Mouse (Mus musculus): ENCODE measurements at regions not wholly inside any gene's neighbourhood (a gene's known extent, or its start where the extent isn't known, plus 50 kb on each side); places are given as distances from the start of the nearest gene placed in this dataset.

DNA sequence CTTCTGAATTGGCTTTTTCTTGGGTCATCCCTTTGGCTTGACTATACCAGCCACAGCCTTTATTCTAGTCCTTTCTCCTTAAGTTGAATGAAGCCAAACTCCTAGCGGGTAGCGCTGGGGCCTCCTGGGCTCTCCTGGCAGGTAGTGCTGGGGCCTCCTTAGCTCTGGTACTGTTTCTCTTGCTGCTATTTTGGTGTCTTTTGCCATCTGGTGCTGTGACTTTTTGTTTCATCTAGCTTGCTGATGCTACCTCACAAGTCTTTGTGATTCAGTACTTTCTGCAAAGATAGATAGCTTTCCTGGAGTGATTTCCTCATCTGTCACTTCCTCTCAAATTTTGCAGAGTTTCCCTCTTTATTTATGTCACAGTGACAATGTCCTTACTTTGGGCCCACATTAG is 90.1 kb downstream of the Tmem200c start:
- no peak for DNase-seq (ENCODE audit: low spot score)

GRCm38 (mm10) chr17:68918228-68918627 is 91.8 kb downstream of the Tmem200c start:
- no peak for DNase-seq (ENCODE audit: low spot score)

DNA sequence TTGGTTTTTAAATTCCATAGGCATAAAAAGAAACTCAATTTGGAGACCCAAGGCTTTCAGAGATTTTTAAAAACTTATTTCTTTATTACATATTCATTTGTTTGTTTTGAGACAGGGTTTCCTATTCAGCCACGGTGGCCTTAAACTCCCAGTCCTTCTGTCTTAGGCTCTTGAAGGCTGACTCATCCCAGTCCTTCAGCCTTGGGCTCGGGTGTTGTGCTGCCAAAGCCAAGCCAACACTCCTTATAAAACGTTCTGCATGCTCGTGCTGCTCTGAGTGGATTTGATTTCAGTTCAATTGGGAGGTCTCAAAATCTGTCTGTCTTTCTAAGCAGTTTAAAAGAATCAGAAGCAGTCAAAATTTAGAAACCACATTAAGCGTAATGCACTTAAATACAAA is 96.8 kb downstream of the Tmem200c start:
- DNase-seq (ENCODE audit: low spot score) = no peak

- DNase-seq (ENCODE audit: low spot score) = no peak
These were observed 101.0 kb downstream of the Tmem200c start for GRCm38 (mm10) chr17:68927418-68927817.

DNA sequence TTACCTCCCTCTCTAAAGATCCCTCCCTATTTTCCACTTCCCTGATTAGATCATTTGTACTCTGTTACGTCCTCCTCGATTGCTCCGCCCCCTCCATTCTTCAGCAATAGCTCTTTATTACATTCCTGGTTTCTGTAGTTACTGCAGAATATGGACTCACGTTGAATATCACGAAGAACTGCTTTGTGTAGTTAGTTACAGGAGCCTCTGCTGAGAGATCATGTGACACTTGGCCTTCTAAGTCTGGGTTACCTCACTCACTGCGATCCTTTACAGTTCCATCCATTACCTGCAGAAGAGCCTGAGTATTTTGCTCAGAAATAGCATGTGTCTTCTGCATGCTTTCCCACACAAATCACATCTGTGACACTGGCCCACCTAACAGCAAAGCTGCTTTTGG is 102.3 kb downstream of the Tmem200c start:
- no peak for DNase-seq (ENCODE audit: low spot score)

DNA sequence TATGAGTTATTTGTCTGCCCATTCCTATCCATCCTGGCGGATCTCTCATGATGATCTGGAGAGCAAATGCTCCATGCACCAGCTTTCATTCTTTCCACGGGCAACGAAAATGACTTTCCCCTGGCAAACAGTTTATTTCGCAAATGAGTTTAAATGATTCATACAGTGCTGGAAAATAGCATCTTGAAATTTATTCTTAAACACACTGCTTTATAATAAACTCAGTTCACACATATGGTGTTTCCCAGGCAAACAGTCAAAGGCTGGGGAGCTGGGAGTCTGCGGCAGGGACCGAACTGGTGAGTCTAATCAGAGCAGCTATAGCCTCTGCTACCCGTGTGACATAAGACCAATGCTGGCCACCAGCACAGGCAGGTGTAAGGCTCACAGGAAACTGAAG is 106.8 kb downstream of the Tmem200c start:
- DNase-seq (ENCODE audit: low spot score) = no peak

- no peak for DNase-seq (ENCODE audit: low spot score)
These were observed 107.6 kb downstream of the Tmem200c start for GRCm38 (mm10) chr17:68934066-68934465.

GRCm38 (mm10) chr17:68936016-68936415 is 109.6 kb downstream of the Tmem200c start:
- DNase-seq (ENCODE audit: low spot score) = no peak

DNA sequence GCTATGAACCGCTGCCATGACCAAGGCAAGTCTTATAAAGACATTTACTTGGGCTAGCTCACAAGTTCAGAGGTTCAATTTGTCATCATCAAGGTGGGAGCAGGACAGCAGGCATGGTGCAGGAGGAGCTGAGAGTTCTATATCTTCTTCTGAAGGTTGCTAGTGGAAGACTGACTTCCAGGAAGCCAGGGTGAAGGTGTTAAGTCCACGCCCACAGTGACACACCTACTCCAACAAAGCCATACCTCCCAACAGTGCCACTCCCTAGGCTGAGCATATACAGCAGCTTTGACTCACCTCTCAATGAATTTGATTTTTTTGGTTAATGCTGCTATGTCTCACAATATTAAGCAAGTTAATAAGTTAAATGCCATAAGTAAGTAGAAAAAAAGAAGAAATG is 119.2 kb upstream of the Epb41l3 start:
- DNase-seq (ENCODE audit: low spot score) = no peak

DNA sequence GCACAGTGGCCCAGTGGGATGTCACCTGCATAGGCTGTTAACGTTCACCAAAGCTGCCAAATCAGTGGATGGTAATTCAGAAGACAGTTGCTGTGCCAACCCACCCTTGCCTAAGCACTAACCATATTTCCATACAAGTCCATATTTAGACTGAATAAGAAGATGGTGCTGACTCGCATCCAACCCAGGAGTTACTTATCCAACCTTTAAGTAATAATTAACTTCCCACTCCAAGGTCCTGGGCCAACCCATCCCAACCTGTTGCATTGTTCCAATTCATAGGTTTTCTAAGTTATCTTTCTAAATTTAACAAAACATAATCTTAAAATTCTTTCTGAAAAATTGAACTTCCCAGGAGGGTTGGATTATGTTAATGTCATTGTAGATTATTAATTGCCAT is 114.3 kb upstream of the Epb41l3 start:
- no peak for DNase-seq (ENCODE audit: low spot score)

DNA sequence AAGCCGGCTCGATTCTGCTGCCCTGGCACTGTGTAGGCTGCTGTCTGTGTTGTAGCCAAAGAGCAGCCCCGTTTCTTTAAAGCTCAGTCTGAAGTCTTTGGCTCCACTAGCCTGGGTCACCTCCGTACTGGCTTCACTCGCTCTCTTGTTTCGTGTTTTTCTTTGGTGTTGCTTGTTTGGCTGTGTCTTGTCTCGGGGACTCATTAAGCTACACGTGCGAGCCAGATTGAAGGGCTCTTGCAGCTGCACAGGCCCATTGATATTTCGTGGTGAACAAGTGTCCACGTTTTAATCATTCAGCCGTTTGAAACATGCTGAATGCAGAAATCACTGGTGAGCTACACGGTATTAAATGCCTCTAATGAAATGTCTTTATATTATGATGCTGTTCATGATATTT is 99.9 kb upstream of the Epb41l3 start:
- no peak for DNase-seq (ENCODE audit: low spot score)

DNA sequence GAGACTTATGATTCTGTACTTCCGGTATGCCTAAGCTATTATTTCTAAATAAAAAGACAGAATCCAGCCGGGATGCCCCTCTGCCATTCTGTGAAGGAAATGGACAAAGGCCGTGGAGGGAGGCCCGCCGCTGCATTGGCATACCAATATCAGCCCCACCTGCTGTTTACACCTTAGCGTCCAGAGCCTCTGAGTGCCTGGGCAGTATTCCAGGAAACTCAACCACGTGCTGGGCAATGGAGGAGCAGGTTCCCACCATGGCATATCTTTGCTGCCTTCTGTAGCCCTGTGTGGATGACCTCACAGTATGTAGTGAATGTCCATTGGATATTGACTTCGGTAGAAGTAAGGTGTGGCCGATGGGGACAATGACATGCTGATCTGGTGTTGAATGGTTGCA is 97.3 kb upstream of the Epb41l3 start:
- no peak for DNase-seq (ENCODE audit: low spot score)

GRCm38 (mm10) chr17:68981120-68981519 is 94.4 kb upstream of the Epb41l3 start:
- DNase-seq (ENCODE audit: low spot score) = no peak

DNA sequence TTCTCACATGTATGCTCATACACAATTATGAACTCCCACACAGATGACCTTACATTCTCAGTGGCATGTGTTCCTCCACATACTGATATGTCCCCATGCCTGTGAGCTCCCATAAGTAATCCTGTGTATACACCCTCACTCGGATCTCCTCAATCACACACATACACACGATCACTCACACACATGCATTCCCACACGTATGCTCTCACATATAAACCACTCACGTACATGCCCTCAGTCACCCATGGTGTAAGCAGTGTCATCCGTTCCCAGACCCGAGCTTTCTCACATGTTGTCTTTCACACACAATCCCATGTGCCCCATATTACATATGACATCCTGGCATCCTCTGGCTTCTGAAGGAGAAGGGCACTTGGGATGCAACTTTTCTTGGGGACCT is 93.4 kb upstream of the Epb41l3 start:
- DNase-seq (ENCODE audit: low spot score) = no peak

GRCm38 (mm10) chr17:68999913-69000312 is 75.6 kb upstream of the Epb41l3 start:
- DNase-seq (ENCODE audit: low spot score) = no peak

DNA sequence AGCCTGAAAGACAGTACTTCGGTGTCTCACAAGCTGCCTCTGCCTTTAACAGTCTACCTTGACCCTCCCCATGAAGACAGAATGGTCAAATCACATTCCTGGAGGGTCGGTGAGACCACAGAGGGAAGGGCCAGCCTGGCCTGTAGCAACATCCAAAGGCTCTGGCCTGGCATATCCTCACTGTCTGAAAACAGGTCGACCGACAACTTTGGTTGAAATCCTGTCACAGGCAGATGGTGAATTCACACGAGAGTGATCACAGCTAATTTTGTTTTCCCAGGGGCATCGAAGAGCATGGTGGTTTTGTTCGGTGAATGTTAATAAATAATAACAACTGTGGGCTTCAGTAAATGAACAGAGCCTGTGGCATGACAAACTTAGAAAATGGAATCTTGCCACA is 71.4 kb upstream of the Epb41l3 start:
- DNase-seq (ENCODE audit: low spot score) = no peak

DNA sequence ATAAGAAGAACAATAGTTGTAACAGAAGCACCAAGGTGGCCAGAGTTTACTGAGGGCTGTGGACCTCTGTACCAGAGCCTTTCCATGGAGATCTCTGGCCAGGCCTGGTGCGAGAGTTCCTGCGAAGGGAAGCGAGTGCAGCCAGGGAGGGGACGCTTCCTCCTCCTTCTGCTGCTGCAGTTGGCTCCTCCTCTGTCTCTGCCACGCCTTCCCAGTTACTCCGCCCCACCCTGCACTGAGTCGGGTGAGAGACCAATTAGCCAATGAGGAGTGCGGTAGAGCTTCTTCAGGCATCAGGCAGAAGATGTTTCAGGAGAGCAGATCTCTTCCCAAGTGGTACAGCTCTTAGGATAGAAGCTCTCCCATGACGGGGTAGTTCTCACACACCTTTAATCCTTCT is 69.2 kb upstream of the Epb41l3 start:
- peak; percentile 19 for DNase-seq (ENCODE audit: low spot score)
